Mouse (Mus musculus): ENCODE data around the gene Adat3. TPM values are rescaled to one million over a fixed set of nuclear protein-coding genes. Genes with fewer than 3 reads are reported as not detected.

Adat3 gene
- polyA plus RNA-seq, 1 experiment from 2014 or later, result 10.1 TPM

GRCm38 (mm10) chr10:80576351-80577194 lies 26.1 kb upstream of the Adat3 start:
- Histone ChIP-seq H3K4me1 (replicated peaks; ENCODE audit: control insufficient read depth, insufficient read depth, low read length) (peaks cover 31% of the 10 kb centered on the region), H3K27ac (ENCODE audit: low read depth) (peak overlapping the region; percentile 92), H3K27me3 (replicated peaks; ENCODE audit: control insufficient read depth, insufficient read depth, low read length) (no peaks in the 10 kb centered on the region), H3K4me3 (ENCODE audit: low read depth, low read length) (peak overlapping the region; percentile 81), H3K9me3 (ENCODE audit: control insufficient read depth, low read length) (no peaks in the 10 kb centered on the region), H3K4me2 (ENCODE audit: low read length) (peak overlapping the region; percentile 87), H3K9ac (ENCODE audit: low read length) (peak overlapping the region; percentile 69), H3K36me3 (ENCODE audit: control insufficient read depth, insufficient read depth, low read length) (no peaks in the 10 kb centered on the region)
- under 1% methylated on average over 68 of the region's 96 CpGs for WGBS
- peak; percentile 86 for DNase-seq (ENCODE audit: low spot score)
- ATAC-seq (replicated peaks; ENCODE audit: low FRiP score, low TSS enrichment, low read depth), result no peak

DNA sequence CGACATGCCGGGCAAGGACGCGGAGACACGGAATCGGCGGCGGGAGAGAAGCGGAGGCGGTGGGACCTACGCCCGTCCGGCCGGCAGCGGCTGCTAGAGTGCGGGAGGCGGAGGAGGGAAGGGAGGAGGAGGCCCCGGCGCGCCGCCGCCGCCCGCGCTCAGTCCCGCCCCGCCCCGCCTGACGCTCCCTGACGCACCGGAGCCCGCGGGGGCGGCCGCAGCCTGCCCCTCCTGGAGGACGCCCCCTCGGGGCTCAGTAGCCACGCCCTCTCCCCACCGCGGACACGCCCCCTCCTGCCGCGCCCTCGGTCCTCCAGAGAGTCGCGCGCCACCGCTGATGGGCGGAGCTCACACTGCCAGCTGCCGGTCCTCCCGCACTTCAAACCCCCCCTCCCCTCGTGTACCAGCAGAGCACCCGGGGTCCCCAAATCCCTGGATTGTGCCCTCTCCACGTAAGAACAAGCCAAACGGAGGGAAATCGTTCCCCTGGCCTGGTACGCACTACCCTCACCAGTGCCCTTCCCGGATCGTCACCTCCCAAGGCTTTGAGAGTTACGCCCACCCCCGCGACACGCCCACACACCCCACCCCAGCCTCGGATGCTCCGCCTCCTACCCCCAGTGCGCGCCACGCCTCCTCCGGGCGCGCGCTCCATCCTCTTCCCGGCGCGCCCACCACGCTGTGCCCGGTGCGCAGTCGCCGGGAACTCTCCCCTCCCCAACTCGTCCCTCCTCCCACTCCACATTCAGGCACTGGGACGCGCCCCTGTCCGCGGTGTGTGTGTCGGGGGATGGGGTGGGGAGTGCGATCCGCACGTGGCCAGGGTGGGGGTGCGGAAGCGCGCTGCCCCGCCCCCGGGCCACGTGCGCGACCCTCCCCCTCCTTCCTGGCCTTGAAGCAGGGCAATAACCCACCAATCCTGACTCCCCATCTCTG lies 25.2 kb upstream of the Adat3 start, which contains the start of gene Klf16:
Gene Klf16, minus strand, starts transcription at position 127 of the 936 bp plus-strand sequence.
- WGBS, result 1% methylated on average over 87 of the region's 97 CpGs
- Histone ChIP-seq H3K4me1 (replicated peaks; ENCODE audit: control insufficient read depth, insufficient read depth, low read length) (peaks cover 26% of the 10 kb centered on the region), H3K4me2 (ENCODE audit: low read length) (peak within 1 kb of the TSS; percentile 87), H3K27me3 (replicated peaks; ENCODE audit: control insufficient read depth, insufficient read depth, low read length) (no peaks in the 10 kb centered on the region), H3K36me3 (ENCODE audit: control insufficient read depth, insufficient read depth, low read length) (0 out of 2 replicates have a peak, but pooled peaks cover 2% of the 10 kb centered on the region), H3K4me3 (ENCODE audit: low read depth, low read length) (peak within 1 kb of the TSS; percentile 81), H3K9ac (ENCODE audit: low read length) (peak within 1 kb of the TSS; percentile 69), H3K9me3 (ENCODE audit: control insufficient read depth, low read length) (no peaks in the 10 kb centered on the region), H3K27ac (ENCODE audit: low read depth) (peak within 1 kb of the TSS; percentile 92)
- DNase-seq (ENCODE audit: low spot score) (peak; percentile 99), ATAC-seq (replicated peaks; ENCODE audit: low FRiP score, low TSS enrichment, low read depth) (peak; percentile 82)

GRCm38 (mm10) chr10:80578131-80578750 lies 24.4 kb upstream of the Adat3 start:
- peak overlapping the region; percentile 92 for H3K27ac ChIP-seq (ENCODE audit: low read depth)
- peaks cover 6% of the 10 kb centered on the region for H3K36me3 ChIP-seq (ENCODE audit: control insufficient read depth, insufficient read depth, low read length)
- H3K4me2 ChIP-seq (ENCODE audit: low read length), result peak overlapping the region; percentile 87
- DNase-seq (ENCODE audit: low spot score) (peak; percentile 89), ATAC-seq (replicated peaks; ENCODE audit: low FRiP score, low TSS enrichment, low read depth) (peak; percentile 51)
- no peaks in the 10 kb centered on the region for H3K27me3 ChIP-seq (replicated peaks; ENCODE audit: control insufficient read depth, insufficient read depth, low read length)
- H3K9ac ChIP-seq (ENCODE audit: low read length), result peak overlapping the region; percentile 53
- no peaks in the 10 kb centered on the region for H3K9me3 ChIP-seq (ENCODE audit: control insufficient read depth, low read length)
- WGBS, result under 1% methylated on average over 29 of the region's 29 CpGs
- peak overlapping the region; percentile 81 for H3K4me3 ChIP-seq (ENCODE audit: low read depth, low read length)
- peaks cover 26% of the 10 kb centered on the region for H3K4me1 ChIP-seq (replicated peaks; ENCODE audit: control insufficient read depth, insufficient read depth, low read length)

- peak overlapping the region; percentile 92; the same call in 1 of the 2 replicates for H3K27ac ChIP-seq (ENCODE audit: low read depth)
- H3K9ac ChIP-seq (ENCODE audit: low read length), result 0 out of 2 replicates have a peak overlapping the region, but pooled peaks have one; percentile 22
- peak; percentile 71 for DNase-seq (ENCODE audit: low spot score)
- H3K36me3 ChIP-seq (ENCODE audit: control insufficient read depth, insufficient read depth, low read length), result peaks cover 13% of the 10 kb centered on the region
- peak overlapping the region; percentile 81 for H3K4me3 ChIP-seq (ENCODE audit: low read depth, low read length)
- H3K4me2 ChIP-seq (ENCODE audit: low read length), result peak overlapping the region; percentile 87
- ATAC-seq (replicated peaks; ENCODE audit: low FRiP score, low TSS enrichment, low read depth), result no peak
- H3K27me3 ChIP-seq (replicated peaks; ENCODE audit: control insufficient read depth, insufficient read depth, low read length), result no peaks in the 10 kb centered on the region
- no peaks in the 10 kb centered on the region for H3K9me3 ChIP-seq (ENCODE audit: control insufficient read depth, low read length)
- WGBS, result 13% methylated on average over 8 of the region's 8 CpGs
- H3K4me1 ChIP-seq (replicated peaks; ENCODE audit: control insufficient read depth, insufficient read depth, low read length), result peaks cover 22% of the 10 kb centered on the region
Measured at GRCm38 (mm10) chr10:80578911-80579310, 23.8 kb upstream of the Adat3 start.

GRCm38 (mm10) chr10:80583047-80583446 lies 19.6 kb upstream of the Adat3 start:
- DNase-seq (ENCODE audit: low spot score) (no peak), ATAC-seq (replicated peaks; ENCODE audit: low FRiP score, low TSS enrichment, low read depth) (no peak)
- Histone ChIP-seq H3K27ac (ENCODE audit: low read depth) (no peak overlapping the region), H3K36me3 (ENCODE audit: control insufficient read depth, insufficient read depth, low read length) (peaks cover 29% of the 10 kb centered on the region), H3K27me3 (replicated peaks; ENCODE audit: control insufficient read depth, insufficient read depth, low read length) (no peaks in the 10 kb centered on the region), H3K4me1 (replicated peaks; ENCODE audit: control insufficient read depth, insufficient read depth, low read length) (peaks cover 19% of the 10 kb centered on the region), H3K4me2 (ENCODE audit: low read length) (no peak overlapping the region), H3K9me3 (ENCODE audit: control insufficient read depth, low read length) (no peaks in the 10 kb centered on the region), H3K9ac (ENCODE audit: low read length) (no peak overlapping the region), H3K4me3 (ENCODE audit: low read depth, low read length) (no peak overlapping the region)
- WGBS, result 90% methylated on average over 5 of the region's 5 CpGs

GRCm38 (mm10) chr10:80584045-80584488 lies 18.6 kb upstream of the Adat3 start:
- no peak overlapping the region for H3K9ac ChIP-seq (ENCODE audit: low read length)
- ATAC-seq (replicated peaks; ENCODE audit: low FRiP score, low TSS enrichment, low read depth) (no peak), DNase-seq (ENCODE audit: low spot score) (no peak)
- no peaks in the 10 kb centered on the region for H3K9me3 ChIP-seq (ENCODE audit: control insufficient read depth, low read length)
- H3K27me3 ChIP-seq (replicated peaks; ENCODE audit: control insufficient read depth, insufficient read depth, low read length), result no peaks in the 10 kb centered on the region
- no peak overlapping the region for H3K4me2 ChIP-seq (ENCODE audit: low read length)
- H3K27ac ChIP-seq (ENCODE audit: low read depth), result no peak overlapping the region
- H3K4me1 ChIP-seq (replicated peaks; ENCODE audit: control insufficient read depth, insufficient read depth, low read length), result peaks cover 24% of the 10 kb centered on the region
- peaks cover 29% of the 10 kb centered on the region for H3K36me3 ChIP-seq (ENCODE audit: control insufficient read depth, insufficient read depth, low read length)
- H3K4me3 ChIP-seq (ENCODE audit: low read depth, low read length), result no peak overlapping the region
- WGBS, result 55% methylated on average over 12 of the region's 12 CpGs

DNA sequence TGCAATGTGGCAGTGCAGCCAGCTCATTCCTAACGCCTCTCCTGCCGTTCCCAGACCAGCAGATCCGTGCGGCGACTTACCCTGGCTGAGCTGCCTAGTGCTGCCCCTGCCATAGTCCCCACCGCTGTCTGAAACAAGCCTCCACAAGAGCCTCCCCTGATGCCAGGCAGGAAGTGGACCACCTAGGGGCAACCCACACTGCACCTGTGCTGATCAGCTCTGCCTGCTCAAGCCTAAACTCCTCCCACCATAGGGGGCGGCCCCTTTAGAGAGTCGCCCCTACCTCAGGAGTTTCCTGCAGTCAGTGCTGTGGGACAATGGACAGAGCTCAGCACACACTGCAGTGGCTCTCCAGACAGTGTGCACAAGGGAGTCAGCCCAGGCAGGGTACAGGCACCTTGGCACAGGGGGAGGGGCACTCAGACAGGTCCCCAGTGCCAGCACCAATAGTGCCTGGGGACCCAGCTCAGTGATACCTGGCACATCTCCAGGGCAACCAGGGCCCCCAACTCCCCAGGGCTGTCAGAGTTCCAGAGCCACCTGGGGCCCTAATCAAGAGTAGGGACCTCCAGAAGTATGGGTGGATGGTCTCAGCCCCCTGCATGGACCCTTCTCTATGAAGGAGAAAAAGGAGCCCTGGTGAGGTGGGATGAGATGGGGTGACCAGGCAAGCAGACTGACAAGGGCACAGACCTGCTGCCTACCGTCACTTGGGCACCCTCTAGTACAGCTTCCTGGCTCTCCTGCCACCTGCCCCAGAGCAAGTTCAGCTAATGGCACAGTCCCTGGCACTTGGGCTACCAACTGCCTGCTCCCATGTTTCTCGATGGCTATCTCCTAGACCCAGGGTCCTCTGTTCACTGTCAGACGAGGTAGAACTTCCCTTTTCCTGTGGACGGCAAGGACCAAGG lies 17.8 kb upstream of the Adat3 start:
- Histone ChIP-seq H3K4me3 (ENCODE audit: low read depth, low read length) (no peak overlapping the region), H3K9me3 (ENCODE audit: control insufficient read depth, low read length) (no peaks in the 10 kb centered on the region), H3K4me2 (ENCODE audit: low read length) (no peak overlapping the region), H3K27ac (ENCODE audit: low read depth) (no peak overlapping the region), H3K9ac (ENCODE audit: low read length) (no peak overlapping the region), H3K36me3 (ENCODE audit: control insufficient read depth, insufficient read depth, low read length) (peaks cover 29% of the 10 kb centered on the region), H3K27me3 (replicated peaks; ENCODE audit: control insufficient read depth, insufficient read depth, low read length) (no peaks in the 10 kb centered on the region), H3K4me1 (replicated peaks; ENCODE audit: control insufficient read depth, insufficient read depth, low read length) (peaks cover 28% of the 10 kb centered on the region)
- no peak for ATAC-seq (replicated peaks; ENCODE audit: low FRiP score, low TSS enrichment, low read depth)
- 79% methylated on average over 12 of the region's 12 CpGs for WGBS
- no peak for DNase-seq (ENCODE audit: low spot score)

Measured in intestine, embryonic 14.5 days (tissue).